Mouse (Mus musculus): ENCODE data around the gene Olfr1209. TPM values are rescaled to one million over a fixed set of nuclear protein-coding genes. Genes with fewer than 3 reads are reported as not detected.

The Olfr1209 gene
- not detected in 2 replicates for polyA plus RNA-seq (2012; rRNA removed)

DNA sequence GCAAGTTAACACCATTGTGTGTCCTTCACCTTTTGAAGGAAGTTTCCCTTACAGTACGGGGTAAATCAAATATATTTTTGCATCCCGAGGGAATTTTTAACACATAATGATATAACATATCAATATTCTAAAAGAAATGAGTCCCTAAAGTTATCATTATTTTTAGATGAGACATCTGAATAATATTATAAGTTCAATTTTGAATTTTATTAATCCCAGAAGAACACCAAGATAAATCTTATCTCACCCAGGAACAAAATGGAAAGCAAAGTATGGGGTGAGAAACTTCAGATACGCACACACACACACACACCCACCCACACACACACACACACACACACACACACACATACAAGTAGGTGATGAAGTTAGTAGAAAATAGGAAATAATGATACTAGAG, at the start of gene Olfr1209:
TSS of gene Olfr1209 (minus strand) at position 101 of the 400 bp plus-strand sequence.
- Histone ChIP-seq H3K4me1 (ENCODE audit: control insufficient read depth, insufficient read depth, low read length) (no peaks in the 10 kb centered on the region), H3K27ac (ENCODE audit: insufficient read depth, low read length) (no peak within 1 kb of the TSS), H3K27me3 (ENCODE audit: control insufficient read depth, insufficient read depth, low read length) (no peaks in the 10 kb centered on the region), H3K4me3 (replicated peaks; ENCODE audit: insufficient read depth, low read depth, low read length) (no peak within 1 kb of the TSS)
- TF ChIP-seq CTCF (IDR thresholded peaks at IDR 0.05; ENCODE audit: borderline replicate concordance, insufficient read depth, low read depth, low read length) (no peak), POLR2A (IDR thresholded peaks at IDR 0.05; ENCODE audit: borderline replicate concordance, insufficient read depth, low read length) (no peak)
- WGBS = 87% methylated on average over 3 of the region's 3 CpGs
- no peak for DNase-seq

DNA sequence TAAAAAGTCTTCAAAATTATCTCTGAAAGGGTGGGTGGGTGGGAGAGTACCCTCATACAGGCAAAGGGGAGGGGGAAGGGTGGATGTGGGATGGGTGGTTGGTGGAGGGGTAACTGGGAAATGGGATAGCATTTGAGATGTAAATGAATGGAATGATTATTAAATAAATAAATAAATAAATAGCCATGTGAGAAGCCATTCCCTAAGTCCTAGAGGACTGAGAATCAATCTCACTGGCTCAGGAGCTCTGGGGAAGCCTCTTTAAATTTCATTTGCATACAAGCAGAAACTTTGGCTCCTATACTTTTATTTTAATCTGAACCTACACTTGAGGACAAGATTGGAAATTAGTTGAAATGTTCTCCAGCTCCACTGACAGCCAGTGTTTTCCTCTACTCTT, 38.7 kb upstream of the Olfr1209 start, which contains the start of gene Olfr1212:
TSS of gene Olfr1212 (plus strand) at position 301 of the 400 bp plus-strand sequence.
- H3K27ac ChIP-seq (ENCODE audit: insufficient read depth, low read length) = no peak within 1 kb of the TSS
- H3K4me1 ChIP-seq (ENCODE audit: control insufficient read depth, insufficient read depth, low read length) = no peaks in the 10 kb centered on the region
- no peak for DNase-seq
- H3K4me3 ChIP-seq (replicated peaks; ENCODE audit: insufficient read depth, low read depth, low read length) = no peak within 1 kb of the TSS
- no peaks in the 10 kb centered on the region for H3K27me3 ChIP-seq (ENCODE audit: control insufficient read depth, insufficient read depth, low read length)
- TF ChIP-seq CTCF (IDR thresholded peaks at IDR 0.05; ENCODE audit: borderline replicate concordance, insufficient read depth, low read depth, low read length) (no peak), POLR2A (IDR thresholded peaks at IDR 0.05; ENCODE audit: borderline replicate concordance, insufficient read depth, low read length) (no peak)

DNA sequence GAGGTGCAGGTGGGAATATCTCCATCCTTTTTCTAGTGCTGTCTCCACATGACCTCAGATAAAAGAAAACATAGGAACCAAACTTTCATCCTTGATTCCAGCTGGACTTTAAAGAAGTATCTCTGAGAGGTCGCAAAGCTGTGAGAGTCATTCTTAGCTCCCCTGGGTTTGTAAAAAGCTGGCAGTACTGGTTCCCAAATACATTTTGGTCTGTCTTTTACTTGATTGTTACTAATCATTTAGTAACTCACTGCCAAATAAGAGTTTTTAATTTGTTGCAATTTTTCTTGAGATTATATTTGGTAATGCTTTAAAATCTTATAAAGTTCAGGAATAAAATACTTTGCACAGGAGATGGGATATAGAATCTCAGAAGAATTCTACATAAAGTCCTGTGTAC, 23.1 kb upstream of the Olfr1209 start, which contains the start of gene Olfr1211:
TSS of gene Olfr1211 (minus strand) at position 101 of the 400 bp plus-strand sequence.
- Histone ChIP-seq H3K4me1 (ENCODE audit: control insufficient read depth, insufficient read depth, low read length) (no peaks in the 10 kb centered on the region), H3K27ac (ENCODE audit: insufficient read depth, low read length) (no peak within 1 kb of the TSS), H3K27me3 (ENCODE audit: control insufficient read depth, insufficient read depth, low read length) (no peaks in the 10 kb centered on the region), H3K4me3 (replicated peaks; ENCODE audit: insufficient read depth, low read depth, low read length) (no peak within 1 kb of the TSS)
- no peak for TF ChIP-seq CTCF (IDR thresholded peaks at IDR 0.05; ENCODE audit: borderline replicate concordance, insufficient read depth, low read depth, low read length)
- no peak for TF ChIP-seq POLR2A (IDR thresholded peaks at IDR 0.05; ENCODE audit: borderline replicate concordance, insufficient read depth, low read length)
- DNase-seq = no peak
- WGBS = 89% methylated on average over 1 of the region's 1 CpGs

DNA sequence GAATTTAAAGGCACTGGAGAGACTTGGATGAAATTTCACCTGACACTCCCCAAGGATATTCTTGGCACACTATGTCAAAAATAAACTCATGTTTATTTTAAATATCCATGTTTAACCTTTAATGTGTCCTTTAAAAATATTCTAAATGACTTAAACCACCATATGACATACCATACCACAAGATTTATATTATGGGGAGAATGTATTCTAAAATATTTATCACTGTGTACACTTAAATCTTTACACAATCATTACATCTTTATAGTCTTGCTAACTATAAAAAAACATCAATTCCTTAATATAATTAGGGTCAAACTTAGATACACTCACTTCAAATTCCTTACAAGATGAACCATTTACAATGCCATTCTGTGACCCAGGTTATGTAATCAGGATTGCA, 12.7 kb downstream of the Olfr1209 start, which contains the start of gene Olfr1208:
TSS of gene Olfr1208 (minus strand) at position 101 of the 400 bp plus-strand sequence.
- no peak for TF ChIP-seq CTCF (IDR thresholded peaks at IDR 0.05; ENCODE audit: borderline replicate concordance, insufficient read depth, low read depth, low read length)
- Histone ChIP-seq H3K4me3 (replicated peaks; ENCODE audit: insufficient read depth, low read depth, low read length) (no peak within 1 kb of the TSS), H3K4me1 (ENCODE audit: control insufficient read depth, insufficient read depth, low read length) (no peaks in the 10 kb centered on the region), H3K27me3 (ENCODE audit: control insufficient read depth, insufficient read depth, low read length) (no peaks in the 10 kb centered on the region), H3K27ac (ENCODE audit: insufficient read depth, low read length) (no peak within 1 kb of the TSS)
- no peak for DNase-seq

DNA sequence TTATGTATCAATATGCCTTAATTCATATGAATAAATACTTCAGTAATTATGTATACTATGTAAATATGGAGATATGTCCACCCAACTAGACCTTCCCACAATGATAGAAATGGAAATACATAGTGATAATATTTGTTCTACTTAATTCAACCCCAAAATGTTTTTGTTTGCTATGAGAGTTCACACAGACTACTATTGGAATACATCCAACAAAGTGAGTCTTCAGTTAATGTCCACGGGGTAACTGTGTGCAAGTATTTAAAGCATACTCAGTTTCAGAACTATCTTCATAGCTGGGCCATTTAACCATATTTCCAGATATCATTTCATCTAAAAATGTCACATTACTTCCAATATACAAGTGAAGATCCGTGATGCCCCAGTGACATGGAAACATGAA, 52.0 kb downstream of the Olfr1209 start, which contains the start of gene Olfr1206:
TSS of gene Olfr1206 (plus strand) at position 301 of the 400 bp plus-strand sequence.
- H3K27ac ChIP-seq (ENCODE audit: insufficient read depth, low read length) = no peak within 1 kb of the TSS
- TF ChIP-seq POLR2A (IDR thresholded peaks at IDR 0.05; ENCODE audit: borderline replicate concordance, insufficient read depth, low read length) = no peak
- no peak for TF ChIP-seq CTCF (IDR thresholded peaks at IDR 0.05; ENCODE audit: borderline replicate concordance, insufficient read depth, low read depth, low read length)

More for the DNA sequence above, 52.0 kb downstream of the Olfr1209 start, which contains the start of gene Olfr1206:
- H3K27me3 ChIP-seq (ENCODE audit: control insufficient read depth, insufficient read depth, low read length) = no peaks in the 10 kb centered on the region
- WGBS = 67% methylated on average over 2 of the region's 2 CpGs
- no peak for DNase-seq
- H3K4me3 ChIP-seq (replicated peaks; ENCODE audit: insufficient read depth, low read depth, low read length) = no peak within 1 kb of the TSS
- no peaks in the 10 kb centered on the region for H3K4me1 ChIP-seq (ENCODE audit: control insufficient read depth, insufficient read depth, low read length)

Other genes starting within 250 kb of the Olfr1209 start
- gene Olfr1193, start 239.5 kb downstream of the Olfr1209 start, polyA plus RNA-seq (2012; rRNA removed) = not detected in 2 replicates
- gene Olfr1195, start 226.0 kb downstream of the Olfr1209 start, polyA plus RNA-seq (2012; rRNA removed) = not detected in 2 replicates
- not detected in 2 replicates for gene Olfr1196, start 210.6 kb downstream of the Olfr1209 start, polyA plus RNA-seq (2012; rRNA removed)
- not detected in 2 replicates for gene Olfr1197, start 182.8 kb downstream of the Olfr1209 start, polyA plus RNA-seq (2012; rRNA removed)
- gene Olfr1198, start 163.8 kb downstream of the Olfr1209 start, polyA plus RNA-seq (2012; rRNA removed) = not detected in 2 replicates
- gene Olfr1199, start 154.7 kb downstream of the Olfr1209 start, polyA plus RNA-seq (2012; rRNA removed) = not detected in 2 replicates
- not detected in 2 replicates for gene Olfr1200, start 144.7 kb downstream of the Olfr1209 start, polyA plus RNA-seq (2012; rRNA removed)
- not detected in 2 replicates for gene Olfr1201, start 122.1 kb downstream of the Olfr1209 start, polyA plus RNA-seq (2012; rRNA removed)
- not detected in 2 replicates for gene Olfr1202, start 100.7 kb downstream of the Olfr1209 start, polyA plus RNA-seq (2012; rRNA removed)
- not detected in 2 replicates for gene Olfr1205, start 85.4 kb downstream of the Olfr1209 start, polyA plus RNA-seq (2012; rRNA removed)
- gene Olfr1204, start 65.9 kb downstream of the Olfr1209 start, polyA plus RNA-seq (2012; rRNA removed) = not detected in 2 replicates
- gene Olfr1206, start 51.9 kb downstream of the Olfr1209 start, polyA plus RNA-seq (2012; rRNA removed) = not detected in 2 replicates
- gene Olfr1208, start 12.8 kb downstream of the Olfr1209 start, polyA plus RNA-seq (2012; rRNA removed) = not detected in 2 replicates
- gene Olfr1211, start 23.0 kb upstream of the Olfr1209 start, polyA plus RNA-seq (2012; rRNA removed) = not detected in 2 replicates
- gene Olfr1212, start 38.8 kb upstream of the Olfr1209 start, polyA plus RNA-seq (2012; rRNA removed) = not detected in 2 replicates
- not detected in 2 replicates for gene Gm13762, start 65.1 kb upstream of the Olfr1209 start, polyA plus RNA-seq (2012; rRNA removed)
- gene Olfr1214, start 77.5 kb upstream of the Olfr1209 start, polyA plus RNA-seq (2012; rRNA removed) = not detected in 2 replicates
- gene Olfr1215, start 91.8 kb upstream of the Olfr1209 start, polyA plus RNA-seq (2012; rRNA removed) = not detected in 2 replicates
- not detected in 2 replicates for gene Olfr1216, start 103.2 kb upstream of the Olfr1209 start, polyA plus RNA-seq (2012; rRNA removed)
- gene Olfr1217, start 116.9 kb upstream of the Olfr1209 start, polyA plus RNA-seq (2012; rRNA removed) = not detected in 2 replicates
- gene Olfr1218, start 146.0 kb upstream of the Olfr1209 start, polyA plus RNA-seq (2012; rRNA removed) = not detected in 2 replicates
- gene Olfr1219, start 168.4 kb upstream of the Olfr1209 start, polyA plus RNA-seq (2012; rRNA removed) = not detected in 2 replicates
- not detected in 2 replicates for gene Olfr1220, start 191.7 kb upstream of the Olfr1209 start, polyA plus RNA-seq (2012; rRNA removed)
- gene Olfr1221, start 202.1 kb upstream of the Olfr1209 start, polyA plus RNA-seq (2012; rRNA removed) = not detected in 2 replicates
- not detected in 2 replicates for gene Olfr1222, start 217.9 kb upstream of the Olfr1209 start, polyA plus RNA-seq (2012; rRNA removed)
- not detected in 2 replicates for gene Olfr1223, start 236.4 kb upstream of the Olfr1209 start, polyA plus RNA-seq (2012; rRNA removed)
- gene Olfr1224-ps1, start 248.9 kb upstream of the Olfr1209 start, polyA plus RNA-seq (2012; rRNA removed) = not detected in 2 replicates